Mouse (Mus musculus): ENCODE measurements around the gene Med29. TPM values are rescaled to one million over a fixed set of nuclear protein-coding genes. Genes with fewer than 3 reads are reported as not detected.
A peak's percentile ranks its signal among the peaks of the same experiment; 100 is the strongest.
"Not testable (repeated sequence)": the region's sequence is repeated elsewhere in the genome, so short reads cannot be mapped to it uniquely, and the experiment has no call there.

Gene Med29
- total RNA-seq, 2 experiments from 2014 or later: 3.4 to 9.0 TPM

- ATAC-seq (replicated peaks; ENCODE audit: low FRiP score, poor library complexity, severe bottlenecking): no peak
These were observed 6.3 kb upstream of the Med29 start for GRCm38 (mm10) chr7:28398696-28399340.

GRCm38 (mm10) chr7:28398000-28398399, 5.5 kb upstream of the Med29 start:
- no peak for ATAC-seq (replicated peaks; ENCODE audit: low FRiP score, poor library complexity, severe bottlenecking)

- ATAC-seq (replicated peaks; ENCODE audit: low FRiP score, poor library complexity, severe bottlenecking): no peak
These were observed 2.9 kb upstream of the Med29 start for GRCm38 (mm10) chr7:28395425-28395824.

- no peak for ATAC-seq (replicated peaks; ENCODE audit: low FRiP score, poor library complexity, severe bottlenecking)
These were observed 904 bp upstream of the Med29 start for GRCm38 (mm10) chr7:28393272-28393951.

- no peak for ATAC-seq (replicated peaks; ENCODE audit: low FRiP score, poor library complexity, severe bottlenecking)
These were observed 2.2 kb downstream of the Med29 start for GRCm38 (mm10) chr7:28390331-28390730.

GRCm38 (mm10) chr7:28387384-28387783, 5.1 kb downstream of the Med29 start:
- not testable (repeated sequence) for ATAC-seq (replicated peaks; ENCODE audit: low FRiP score, poor library complexity, severe bottlenecking)

- not testable (repeated sequence) for ATAC-seq (replicated peaks; ENCODE audit: low FRiP score, poor library complexity, severe bottlenecking)
These were observed 5.6 kb downstream of the Med29 start for GRCm38 (mm10) chr7:28386877-28387276.

GRCm38 (mm10) chr7:28386462-28386861, 6.0 kb downstream of the Med29 start:
- ATAC-seq (replicated peaks; ENCODE audit: low FRiP score, poor library complexity, severe bottlenecking): peak; percentile 86

GRCm38 (mm10) chr7:28386007-28386406, 6.5 kb downstream of the Med29 start:
- ATAC-seq (replicated peaks; ENCODE audit: low FRiP score, poor library complexity, severe bottlenecking): no peak

GRCm38 (mm10) chr7:28385196-28385595, 7.3 kb downstream of the Med29 start:
- no peak for ATAC-seq (replicated peaks; ENCODE audit: low FRiP score, poor library complexity, severe bottlenecking)

GRCm38 (mm10) chr7:28384162-28384561, 8.3 kb downstream of the Med29 start:
- no peak for ATAC-seq (replicated peaks; ENCODE audit: low FRiP score, poor library complexity, severe bottlenecking)

GRCm38 (mm10) chr7:28383606-28384005, 8.9 kb downstream of the Med29 start:
- no peak for ATAC-seq (replicated peaks; ENCODE audit: low FRiP score, poor library complexity, severe bottlenecking)

- ATAC-seq (replicated peaks; ENCODE audit: low FRiP score, poor library complexity, severe bottlenecking): 0 out of 2 replicates have a peak, but pooled peaks have one; percentile 20
These were observed 9.5 kb downstream of the Med29 start for GRCm38 (mm10) chr7:28382981-28383396.

GRCm38 (mm10) chr7:28382347-28382951, 10.1 kb downstream of the Med29 start:
- no peak for ATAC-seq (replicated peaks; ENCODE audit: low FRiP score, poor library complexity, severe bottlenecking)

- no peak for ATAC-seq (replicated peaks; ENCODE audit: low FRiP score, poor library complexity, severe bottlenecking)
These were observed 10.6 kb downstream of the Med29 start for GRCm38 (mm10) chr7:28381938-28382337.

- ATAC-seq (replicated peaks; ENCODE audit: low FRiP score, poor library complexity, severe bottlenecking): no peak
These were observed 11.3 kb downstream of the Med29 start for GRCm38 (mm10) chr7:28381017-28381790.

- ATAC-seq (replicated peaks; ENCODE audit: low FRiP score, poor library complexity, severe bottlenecking): no peak
These were observed 12.1 kb downstream of the Med29 start, which contains the start of gene Zfp36 for GRCm38 (mm10) chr7:28380237-28381016. TSS of gene Zfp36 (minus strand) at chr7:28380253.

- ATAC-seq (replicated peaks; ENCODE audit: low FRiP score, poor library complexity, severe bottlenecking): peak; percentile 80
These were observed 13.5 kb downstream of the Med29 start for GRCm38 (mm10) chr7:28378769-28379651.
